In genomic region chr11:120624680-120625111, GRCm38 (mm10) we compare ENCODE assay signal across 8 mouse cellular contexts. TPM values are rescaled to one million over a fixed set of nuclear protein-coding genes. Genes with fewer than 3 reads are reported as not detected.
DNase-seq lines count a peak whose midpoint lies in the region; ATAC-seq and TF ChIP-seq lines count a peak whose summit lies in the region.

No protein-coding gene starts in this region.

- H3K4me3 ChIP-seq in ES-Bruce4 (ENCODE audit: low read depth, low read length): peak overlapping the region; percentile 72
- H3K4me3 ChIP-seq in forebrain, embryonic 12.5 days (replicated peaks): peak overlapping the region; percentile 99
- H3K4me3 ChIP-seq in heart, postnatal 0 days (ENCODE audit: low read depth, low read length): peak overlapping the region; percentile 95
- H3K4me3 ChIP-seq in liver, postnatal 0 days (ENCODE audit: low read depth, low read length): peak overlapping the region; percentile 99
- peak overlapping the region; percentile 72 for H3K4me3 ChIP-seq in neural tube, embryonic 15.5 days (replicated peaks)

- H3K4me1 ChIP-seq in ES-Bruce4 (ENCODE audit: control insufficient read depth, insufficient read depth, low read length): peaks cover 2% of the 10 kb centered on the region
- H3K4me1 ChIP-seq in forebrain, embryonic 12.5 days: peaks cover 23% of the 10 kb centered on the region
- H3K4me1 ChIP-seq in heart, postnatal 0 days (ENCODE audit: control insufficient read depth, insufficient read depth): peaks cover 8% of the 10 kb centered on the region
- H3K4me1 ChIP-seq in liver, postnatal 0 days (ENCODE audit: insufficient read depth): peaks cover 52% of the 10 kb centered on the region
- peaks cover 34% of the 10 kb centered on the region for H3K4me1 ChIP-seq in neural tube, embryonic 15.5 days

- peak; percentile 86 for ATAC-seq in forebrain, embryonic 12.5 days (ENCODE audit: low FRiP score)
- peak; percentile 89 for ATAC-seq in heart, postnatal 0 days (ENCODE audit: insufficient read depth, low read depth)
- ATAC-seq in liver, postnatal 0 days: peak; percentile 63
- peak; percentile 87 for ATAC-seq in neural tube, embryonic 15.5 days (ENCODE audit: low FRiP score)

- H3K27me3 ChIP-seq in ES-Bruce4 (ENCODE audit: control insufficient read depth, insufficient read depth, low read length, poor library complexity, severe bottlenecking): no peaks in the 10 kb centered on the region
- no peaks in the 10 kb centered on the region for H3K27me3 ChIP-seq in forebrain, embryonic 12.5 days
- no peaks in the 10 kb centered on the region for H3K27me3 ChIP-seq in heart, postnatal 0 days (ENCODE audit: control insufficient read depth, insufficient read depth, low read length)
- H3K27me3 ChIP-seq in liver, postnatal 0 days (ENCODE audit: insufficient read depth, low read length): no peaks in the 10 kb centered on the region
- H3K27me3 ChIP-seq in neural tube, embryonic 15.5 days (replicated peaks): no peaks in the 10 kb centered on the region

- DNase-seq in c-Kit-positive CD71-positive TER-119-positive erythroid progenitor cells, embryonic 14.5 days (ENCODE audit: low spot score): peak; percentile 78
- peak; percentile 90 for DNase-seq in heart, postnatal 0 days (ENCODE audit: low spot score)
- DNase-seq in kidney, postnatal 4 days: peak; percentile 90 to 94
- peak; percentile 89 for DNase-seq in liver, postnatal 0 days
- peak; percentile 77 to 82 for DNase-seq in thymus, adult 18-20 months

- peak overlapping the region; percentile 62 for H3K9ac ChIP-seq in ES-Bruce4 (ENCODE audit: low read depth, poor library complexity, severe bottlenecking)
- peak overlapping the region; percentile 80 for H3K9ac ChIP-seq in forebrain, embryonic 12.5 days
- peak overlapping the region; percentile 72 for H3K9ac ChIP-seq in heart, postnatal 0 days (replicated peaks; ENCODE audit: low read depth, low read length)
- peak overlapping the region; percentile 98 for H3K9ac ChIP-seq in liver, postnatal 0 days (replicated peaks)
- H3K9ac ChIP-seq in neural tube, embryonic 15.5 days (replicated peaks): peak overlapping the region; percentile 65

- under 1% methylated on average over 53 of the region's 53 CpGs for WGBS in forebrain, embryonic 12.5 days
- under 1% methylated on average over 53 of the region's 53 CpGs for WGBS in heart, postnatal 0 days
- WGBS in liver, postnatal 0 days (ENCODE audit: insufficient replicate concordance): under 1% methylated on average over 46 of the region's 53 CpGs
- WGBS in neural tube, embryonic 15.5 days: under 1% methylated on average over 53 of the region's 53 CpGs

- H3K9me3 ChIP-seq in ES-Bruce4 (replicated peaks; ENCODE audit: control insufficient read depth, insufficient read depth, low read length, poor library complexity, severe bottlenecking): no peaks in the 10 kb centered on the region
- H3K9me3 ChIP-seq in forebrain, embryonic 12.5 days: no peaks in the 10 kb centered on the region
- no peaks in the 10 kb centered on the region for H3K9me3 ChIP-seq in heart, postnatal 0 days (replicated peaks; ENCODE audit: control insufficient read depth, low read length)
- no peaks in the 10 kb centered on the region for H3K9me3 ChIP-seq in liver, postnatal 0 days (ENCODE audit: low read length)
- no peaks in the 10 kb centered on the region for H3K9me3 ChIP-seq in neural tube, embryonic 15.5 days (replicated peaks)

- no peak for TF ChIP-seq EP300 in ES-Bruce4 (IDR thresholded peaks at IDR 0.05; ENCODE audit: insufficient read depth, low read depth, low read length)
- TF ChIP-seq EP300 in heart, postnatal 0 days (IDR thresholded peaks at IDR 0.05; ENCODE audit: low read depth): no peak
- TF ChIP-seq EP300 in liver, postnatal 0 days (IDR thresholded peaks at IDR 0.05; ENCODE audit: low read depth): no peak

- TF ChIP-seq POLR2A in ES-Bruce4 (IDR thresholded peaks at IDR 0.05; ENCODE audit: insufficient read depth, low read length): no peak

- TF ChIP-seq CTCF in ES-Bruce4 (IDR thresholded peaks at IDR 0.05; ENCODE audit: low read depth, low read length): no peak
- no peak for TF ChIP-seq CTCF in heart, postnatal 0 days (IDR thresholded peaks at IDR 0.05; ENCODE audit: low read depth)
- TF ChIP-seq CTCF in liver, postnatal 0 days (IDR thresholded peaks at IDR 0.05; ENCODE audit: low read depth): no peak

- H3K4me2 ChIP-seq in forebrain, embryonic 12.5 days: peak overlapping the region; percentile 99
- H3K4me2 ChIP-seq in heart, postnatal 0 days (ENCODE audit: low read depth, low read length): peak overlapping the region; percentile 96
- peak overlapping the region; percentile 78 for H3K4me2 ChIP-seq in liver, postnatal 0 days (ENCODE audit: low read depth, low read length)
- H3K4me2 ChIP-seq in neural tube, embryonic 15.5 days: peak overlapping the region; percentile 94

- H3K36me3 ChIP-seq in ES-Bruce4 (ENCODE audit: control insufficient read depth, insufficient read depth, low read length, poor library complexity, severe bottlenecking): peaks cover 8% of the 10 kb centered on the region; the same call in 1 of the 2 replicates
- peaks cover 66% of the 10 kb centered on the region for H3K36me3 ChIP-seq in forebrain, embryonic 12.5 days (replicated peaks)
- H3K36me3 ChIP-seq in heart, postnatal 0 days (replicated peaks; ENCODE audit: control insufficient read depth, insufficient read depth, low read length): peaks cover 44% of the 10 kb centered on the region
- peaks cover 49% of the 10 kb centered on the region for H3K36me3 ChIP-seq in liver, postnatal 0 days (replicated peaks; ENCODE audit: insufficient read depth, low read length)
- peaks cover 52% of the 10 kb centered on the region for H3K36me3 ChIP-seq in neural tube, embryonic 15.5 days

- H3K27ac ChIP-seq in ES-Bruce4 (ENCODE audit: insufficient read depth, low read length): no peak overlapping the region
- H3K27ac ChIP-seq in forebrain, embryonic 12.5 days: peak overlapping the region; percentile 86
- peak overlapping the region; percentile 89 for H3K27ac ChIP-seq in heart, postnatal 0 days (ENCODE audit: low read depth)
- H3K27ac ChIP-seq in liver, postnatal 0 days (ENCODE audit: low read depth): peak overlapping the region; percentile 97
- H3K27ac ChIP-seq in neural tube, embryonic 15.5 days (replicated peaks): peak overlapping the region; percentile 84

RNA-seq across cellular contexts. Expression of gene Sirt7, which starts 0.3 kb away (rescaled TPM):
- polyA plus RNA-seq in ES-Bruce4 (2011; ENCODE audit: insufficient read depth, insufficient read length, low read depth, missing spikeins): 10.8 and 11.1 TPM in 2 replicates
- 43.1 and 43.3 TPM in 2 replicates for polyA plus RNA-seq in forebrain, embryonic 12.5 days (2016; fragmentation: Nextera tagmentation; extraction: Ambion mirVana)
- total RNA-seq in heart, postnatal 0 days (2014; rRNA removed; ENCODE audit: low replicate concordance): 12.4 and 63.2 TPM in 2 replicates
- 14.1 and 15.2 TPM in 2 replicates for polyA plus RNA-seq in heart, postnatal 0 days (2015; fragmentation: Nextera tagmentation; extraction: Ambion mirVana)
- 34.3 TPM in 2 replicates for polyA plus RNA-seq in liver, postnatal 0 days (2015; fragmentation: Nextera tagmentation; extraction: Ambion mirVana)
- polyA plus RNA-seq in neural tube, embryonic 15.5 days (2015; fragmentation: Nextera tagmentation; extraction: Ambion mirVana): 43.2 and 45.1 TPM in 2 replicates

RNA-seq across cellular contexts. Expression of gene Pcyt2, which starts 7.0 kb away (rescaled TPM):
- polyA plus RNA-seq in ES-Bruce4 (2011; ENCODE audit: insufficient read depth, insufficient read length, low read depth, missing spikeins): 37.0 and 39.6 TPM in 2 replicates
- 139 and 142 TPM in 2 replicates for polyA plus RNA-seq in forebrain, embryonic 12.5 days (2016; fragmentation: Nextera tagmentation; extraction: Ambion mirVana)
- total RNA-seq in heart, postnatal 0 days (2014; rRNA removed; ENCODE audit: low replicate concordance): 57.5 and 76.7 TPM in 2 replicates
- polyA plus RNA-seq in heart, postnatal 0 days (2015; fragmentation: Nextera tagmentation; extraction: Ambion mirVana): 67.5 and 69.6 TPM in 2 replicates
- 217 and 222 TPM in 2 replicates for polyA plus RNA-seq in liver, postnatal 0 days (2015; fragmentation: Nextera tagmentation; extraction: Ambion mirVana)
- 224 and 248 TPM in 2 replicates for polyA plus RNA-seq in neural tube, embryonic 15.5 days (2015; fragmentation: Nextera tagmentation; extraction: Ambion mirVana)

RNA-seq across cellular contexts. Expression of gene Mafg, which starts 8.7 kb away (rescaled TPM):
- 48.0 and 53.0 TPM in 2 replicates for polyA plus RNA-seq in ES-Bruce4 (2011; ENCODE audit: insufficient read depth, insufficient read length, low read depth, missing spikeins)
- 30.9 and 32.9 TPM in 2 replicates for polyA plus RNA-seq in forebrain, embryonic 12.5 days (2016; fragmentation: Nextera tagmentation; extraction: Ambion mirVana)
- 34.1 and 37.7 TPM in 2 replicates for total RNA-seq in heart, postnatal 0 days (2014; rRNA removed; ENCODE audit: low replicate concordance)
- 13.6 and 14.1 TPM in 2 replicates for polyA plus RNA-seq in heart, postnatal 0 days (2015; fragmentation: Nextera tagmentation; extraction: Ambion mirVana)
- polyA plus RNA-seq in liver, postnatal 0 days (2015; fragmentation: Nextera tagmentation; extraction: Ambion mirVana): 30.8 and 35.8 TPM in 2 replicates
- polyA plus RNA-seq in neural tube, embryonic 15.5 days (2015; fragmentation: Nextera tagmentation; extraction: Ambion mirVana): 40.1 and 41.0 TPM in 2 replicates

RNA-seq across cellular contexts. Expression of gene Npb, which starts 16.4 kb away (rescaled TPM):
- not detected in 2 replicates for polyA plus RNA-seq in ES-Bruce4 (2011; ENCODE audit: insufficient read depth, insufficient read length, low read depth, missing spikeins)
- polyA plus RNA-seq in forebrain, embryonic 12.5 days (2016; fragmentation: Nextera tagmentation; extraction: Ambion mirVana): 0.40 TPM in 1 of 2 replicates, not detected in the other
- 25.1 TPM in 1 of 2 replicates, not detected in the other for total RNA-seq in heart, postnatal 0 days (2014; rRNA removed; ENCODE audit: low replicate concordance)
- polyA plus RNA-seq in heart, postnatal 0 days (2015; fragmentation: Nextera tagmentation; extraction: Ambion mirVana): 9.9 and 11.8 TPM in 2 replicates
- 20.9 and 22.2 TPM in 2 replicates for polyA plus RNA-seq in liver, postnatal 0 days (2015; fragmentation: Nextera tagmentation; extraction: Ambion mirVana)
- polyA plus RNA-seq in neural tube, embryonic 15.5 days (2015; fragmentation: Nextera tagmentation; extraction: Ambion mirVana): 0.86 and 3.2 TPM in 2 replicates

RNA-seq across cellular contexts. Expression of gene Pycr1, which starts 18.9 kb away (rescaled TPM):
- 41.7 and 55.3 TPM in 2 replicates for polyA plus RNA-seq in ES-Bruce4 (2011; ENCODE audit: insufficient read depth, insufficient read length, low read depth, missing spikeins)
- polyA plus RNA-seq in forebrain, embryonic 12.5 days (2016; fragmentation: Nextera tagmentation; extraction: Ambion mirVana): 32.5 and 32.8 TPM in 2 replicates
- total RNA-seq in heart, postnatal 0 days (2014; rRNA removed; ENCODE audit: low replicate concordance): 2.1 and 5.8 TPM in 2 replicates
- 6.3 and 6.5 TPM in 2 replicates for polyA plus RNA-seq in heart, postnatal 0 days (2015; fragmentation: Nextera tagmentation; extraction: Ambion mirVana)
- polyA plus RNA-seq in liver, postnatal 0 days (2015; fragmentation: Nextera tagmentation; extraction: Ambion mirVana): 1.5 and 1.7 TPM in 2 replicates
- 19.1 and 20.8 TPM in 2 replicates for polyA plus RNA-seq in neural tube, embryonic 15.5 days (2015; fragmentation: Nextera tagmentation; extraction: Ambion mirVana)
